Mouse (Mus musculus) C2C12 (cell line): ENCODE measurements around the gene Nuak2.

Experiments
- CEBPB ChIP-seq: IDR thresholded peaks from one replicate; pipeline ENCODE4 v1.6.1; 2011; ENCODE audit warnings: low read depth, mild to moderate bottlenecking, control low read depth, moderate library complexity
- CTCF ChIP-seq: IDR thresholded peaks from one replicate; pipeline ENCODE4 v1.5.1; 2011; ENCODE audit not compliant: control insufficient read depth, insufficient read depth, insufficient read length
- MAX ChIP-seq: IDR thresholded peaks from one replicate; pipeline ENCODE4 v1.6.1; 2011; ENCODE audit warnings: mild to moderate bottlenecking, control low read depth
- MYOD1 ChIP-seq: IDR thresholded peaks from one replicate; pipeline ENCODE4 v1.6.1; 2011; ENCODE audit warnings: low read depth; ENCODE audit not compliant: control insufficient read depth, insufficient read length
- USF1 ChIP-seq: IDR thresholded peaks from one replicate; pipeline ENCODE4 v1.6.1; 2011; ENCODE audit warnings: low read depth, mild to moderate bottlenecking, control low read depth, moderate library complexity

DNA sequence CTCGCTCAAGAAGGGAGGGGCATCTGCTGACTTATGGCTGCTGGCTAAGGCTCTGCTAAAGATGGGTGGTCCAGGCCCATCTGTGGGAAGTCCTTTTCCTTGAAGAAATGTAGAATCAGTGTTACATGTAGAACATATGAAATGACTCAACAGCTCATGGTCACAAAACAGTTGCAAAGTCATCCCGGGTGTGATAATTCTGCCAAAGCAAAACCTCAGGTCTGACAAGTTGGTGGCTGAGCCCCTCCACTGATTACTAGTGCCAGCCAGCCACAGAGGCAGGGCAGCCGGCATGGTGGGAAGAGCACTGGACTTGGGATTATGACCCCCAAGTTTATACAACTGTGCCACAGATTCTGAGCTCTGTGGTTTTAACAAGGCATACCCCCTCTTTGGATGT lies 61.9 kb downstream of the Nuak2 start:
- TF ChIP-seq CTCF: no peak
- no peak for TF ChIP-seq MYOD1
- TF ChIP-seq CEBPB: no peak
- no peak for TF ChIP-seq USF1
- TF ChIP-seq MAX: no peak
